Mouse (Mus musculus) MEL (cell line): Measurements from ENCODE around the gene Herc1. TPM values are rescaled to one million over a fixed set of nuclear protein-coding genes. Genes with fewer than 3 reads are reported as not detected.

Source experiments
- DNase-seq: peaks from one replicate; pipeline ENCODE4 v3.0.0; 2011; ENCODE audit warnings: low read depth, low spot score
- H3K27ac ChIP-seq: 2 replicates; pipeline ENCODE4 v1.5.1; 2012; ENCODE audit warnings: low read depth, mild to moderate bottlenecking, control low read depth, low read length, moderate library complexity; ENCODE audit not compliant: control insufficient read depth
- H3K27me3 ChIP-seq, 2 experiments: fragments of 150-350 bp in 1 of 2; sonication (generic) in 1 of 2; 2 replicates each; pipeline ENCODE4 v1.6.1; 2012; ENCODE audit warnings: low read length in 2 of 2, mild to moderate bottlenecking in 2 of 2, improper control_type of control experiment in 1 of 2, moderate library complexity in 1 of 2; ENCODE audit not compliant: insufficient read depth in 2 of 2, control insufficient read depth in 1 of 2
- H3K36me3 ChIP-seq, 2 experiments: 2 replicates each; pipeline ENCODE4 v1.6.1; 2012 to 2014; ENCODE audit warnings: low read length in 2 of 2, improper control_type of control experiment in 1 of 2, inconsistent platforms in 1 of 2, mild to moderate bottlenecking in 1 of 2; ENCODE audit not compliant: insufficient read depth in 2 of 2, control insufficient read depth in 1 of 2
- H3K4me1 ChIP-seq, 2 experiments: fragments of 150-350 bp in 1 of 2; sonication (generic) in 1 of 2; 2 replicates each; pipeline ENCODE4 v1.6.1; 2012; ENCODE audit warnings: low read length in 2 of 2, improper control_type of control experiment in 1 of 2, mild to moderate bottlenecking in 1 of 2; ENCODE audit not compliant: insufficient read depth in 2 of 2, control insufficient read depth in 1 of 2
- H3K4me3 ChIP-seq, 2 experiments: fragments of 150-350 bp in 1 of 2; sonication (generic) in 1 of 2; 2 replicates each; pipeline ENCODE4 v1.5.1; 2012; ENCODE audit warnings: low read depth in 2 of 2, low read length in 2 of 2, mild to moderate bottlenecking in 2 of 2, moderate library complexity in 2 of 2, control low read depth in 1 of 2, improper control_type of control experiment in 1 of 2; ENCODE audit not compliant: control insufficient read depth in 1 of 2, insufficient read depth in 1 of 2
- H3K79me2 ChIP-seq: 2 replicates; pipeline ENCODE4 v1.6.1; 2012; ENCODE audit warnings: mild to moderate bottlenecking, low read length, moderate library complexity; ENCODE audit not compliant: control insufficient read depth, poor library complexity, insufficient read depth
- H3K9ac ChIP-seq: 2 replicates; pipeline ENCODE4 v1.6.1; 2012; ENCODE audit warnings: low read depth, mild to moderate bottlenecking, control low read depth, low read length, moderate library complexity; ENCODE audit not compliant: control insufficient read depth, poor library complexity, severe bottlenecking
- H3K9me3 ChIP-seq: fragments of 150-350 bp; sonication (generic); replicated peaks from 2 replicates; pipeline ENCODE4 v1.6.1; 2012; ENCODE audit warnings: mild to moderate bottlenecking, low read length, improper control_type of control experiment, moderate library complexity; ENCODE audit not compliant: insufficient read depth
- BHLHE40 ChIP-seq: IDR thresholded peaks from 2 replicates; pipeline ENCODE4 v1.6.1; 2012; ENCODE audit warnings: low read depth, mild to moderate bottlenecking, inconsistent platforms, low read length, improper control_type of control experiment, borderline replicate concordance
- CHD1 ChIP-seq: IDR thresholded peaks from 2 replicates; pipeline ENCODE4 v1.6.1; 2012; ENCODE audit warnings: low read depth, mild to moderate bottlenecking, inconsistent platforms, low read length, improper control_type of control experiment
- CHD2 ChIP-seq: IDR thresholded peaks from 2 replicates; pipeline ENCODE4 v1.6.1; 2011; ENCODE audit warnings: low read length, improper control_type of control experiment
- EP300 ChIP-seq, 2 experiments: IDR thresholded peaks; 2 replicates each; pipeline ENCODE4 v1.6.1; 2011; ENCODE audit warnings: improper control_type of control experiment in 2 of 2, low read length in 2 of 2, low read depth in 1 of 2, mild to moderate bottlenecking in 1 of 2
- ETS1 ChIP-seq: IDR thresholded peaks from 2 replicates; pipeline ENCODE4 v1.6.1; 2012; ENCODE audit warnings: low read depth, mild to moderate bottlenecking, inconsistent platforms, low read length, improper control_type of control experiment, moderate library complexity
- GATA1 ChIP-seq: IDR thresholded peaks from 2 replicates; pipeline ENCODE4 v1.6.1; 2011; ENCODE audit warnings: low read depth, low read length, improper control_type of control experiment
- JUND ChIP-seq: IDR thresholded peaks from 2 replicates; pipeline ENCODE4 v1.6.1; 2011; ENCODE audit warnings: low read depth, mild to moderate bottlenecking, improper control_type of control experiment, low read length
- MAFK ChIP-seq: IDR thresholded peaks from 2 replicates; pipeline ENCODE4 v1.6.1; 2011; ENCODE audit warnings: low read depth, mild to moderate bottlenecking, low read length, improper control_type of control experiment, borderline replicate concordance
- MAZ ChIP-seq: IDR thresholded peaks from 2 replicates; pipeline ENCODE4 v1.6.1; 2012; ENCODE audit warnings: low read depth, mild to moderate bottlenecking, inconsistent platforms, low read length, improper control_type of control experiment
- MEF2A ChIP-seq: IDR thresholded peaks from 2 replicates; pipeline ENCODE4 v1.6.1; 2014; ENCODE audit warnings: low read depth, mild to moderate bottlenecking, inconsistent platforms, low read length, improper control_type of control experiment; ENCODE audit not compliant: poor library complexity, insufficient replicate concordance, severe bottlenecking; ENCODE audit errors: extremely low read depth
- MXI1 ChIP-seq: IDR thresholded peaks from 2 replicates; pipeline ENCODE4 v1.6.1; 2011; ENCODE audit warnings: mild to moderate bottlenecking, low read depth, low read length, improper control_type of control experiment
- NELFE ChIP-seq: IDR thresholded peaks from 2 replicates; pipeline ENCODE4 v1.6.1; 2011; ENCODE audit warnings: low read depth, low read length, improper control_type of control experiment
- POLR2AphosphoS2 ChIP-seq: IDR thresholded peaks from 2 replicates; pipeline ENCODE4 v1.6.1; 2011; ENCODE audit warnings: low read length, improper control_type of control experiment
- POLR2AphosphoS5 ChIP-seq: IDR thresholded peaks from 2 replicates; pipeline ENCODE4 v1.6.1; 2012; ENCODE audit warnings: low read depth, borderline replicate concordance, mild to moderate bottlenecking, inconsistent platforms, low read length, moderate library complexity, mixed read lengths
- RAD21 ChIP-seq: IDR thresholded peaks from 2 replicates; pipeline ENCODE4 v1.6.1; 2011; ENCODE audit warnings: mild to moderate bottlenecking, low read depth, low read length, improper control_type of control experiment
- RCOR1 ChIP-seq: IDR thresholded peaks from 2 replicates; pipeline ENCODE4 v1.6.1; 2012; ENCODE audit warnings: low read depth, mild to moderate bottlenecking, inconsistent platforms, low read length, improper control_type of control experiment
- SIN3A ChIP-seq: IDR thresholded peaks from 2 replicates; pipeline ENCODE4 v1.6.1; 2012; ENCODE audit warnings: low read length, improper control_type of control experiment, inconsistent platforms
- TAL1 ChIP-seq: IDR thresholded peaks from 2 replicates; pipeline ENCODE4 v1.6.1; 2012; ENCODE audit warnings: mild to moderate bottlenecking, inconsistent platforms, low read length, moderate library complexity, mixed read lengths
- TBP ChIP-seq: IDR thresholded peaks from 2 replicates; pipeline ENCODE4 v1.8.0; 2011; ENCODE audit warnings: low read depth, low read length, improper control_type of control experiment
- UBTF ChIP-seq: IDR thresholded peaks from 2 replicates; pipeline ENCODE4 v1.6.1; 2012; ENCODE audit warnings: low read depth, mild to moderate bottlenecking, inconsistent platforms, low read length, improper control_type of control experiment, moderate library complexity, borderline replicate concordance; ENCODE audit not compliant: insufficient read depth
- USF1 ChIP-seq: IDR thresholded peaks from 2 replicates; pipeline ENCODE4 v1.6.1; 2014; ENCODE audit warnings: low read depth, mild to moderate bottlenecking, inconsistent platforms, low read length, improper control_type of control experiment, moderate library complexity
- USF2 ChIP-seq, 2 experiments: IDR thresholded peaks; 2 replicates each; pipeline ENCODE4 v1.6.1; 2011 to 2012; ENCODE audit warnings: improper control_type of control experiment in 2 of 2, low read length in 2 of 2, borderline replicate concordance in 1 of 2, inconsistent platforms in 1 of 2, low read depth in 1 of 2, mild to moderate bottlenecking in 1 of 2; ENCODE audit not compliant: insufficient read depth in 1 of 2
- ZC3H11A ChIP-seq: IDR thresholded peaks from 2 replicates; pipeline ENCODE4 v1.6.1; 2012; ENCODE audit warnings: low read depth, mild to moderate bottlenecking, inconsistent platforms, low read length, improper control_type of control experiment
- ZKSCAN1 ChIP-seq: IDR thresholded peaks from 2 replicates; pipeline ENCODE4 v1.6.1; 2012; ENCODE audit warnings: low read depth, mild to moderate bottlenecking, inconsistent platforms, low read length, improper control_type of control experiment, moderate library complexity
- ZMIZ1 ChIP-seq: IDR thresholded peaks from 2 replicates; pipeline ENCODE4 v1.6.1; 2012; ENCODE audit warnings: low read depth, mild to moderate bottlenecking, inconsistent platforms, low read length, improper control_type of control experiment, moderate library complexity
- ZNF384 ChIP-seq: IDR thresholded peaks from 2 replicates; pipeline ENCODE4 v1.6.1; 2012; ENCODE audit warnings: low read depth, mild to moderate bottlenecking, inconsistent platforms, low read length, improper control_type of control experiment
- polyA plus RNA-seq, 2 experiments: library from polyadenylated mRNA; stranded (reverse) in 1 of 2; unstranded in 1 of 2; fragments of >175 nt in 1 of 2; fragments of >200 nt in 1 of 2; gene quantifications; 2 replicates each; pipeline versions ENCODE4 v1.2.1 to v1.2.4; 2012; ENCODE audit warnings: low replicate concordance in 2 of 2, low read depth in 1 of 2; ENCODE audit not compliant: insufficient read length in 2 of 2, insufficient read depth in 1 of 2, missing spikeins in 1 of 2
- total RNA-seq: library from RNA; depleted of rRNA; stranded (reverse); fragments of 300-350 nt; gene quantifications from 2 replicates; pipeline ENCODE4 v1.2.3, GENCODE M21; 2012

Herc1 gene
- total and polyA plus RNA-seq, 3 experiments: 22.7 to 28.8 (median 23.2) TPM

- H3K27ac ChIP-seq: peak overlapping the region; percentile 75
- no peaks in the 10 kb centered on the region for H3K9me3 ChIP-seq
- peaks cover 26 to 40% of the 10 kb centered on the region in 2 experiments for H3K4me1 ChIP-seq
- H3K27me3 ChIP-seq: no peaks in the 10 kb centered on the region
- H3K9ac ChIP-seq: peak overlapping the region; percentile 86
- peak; percentile 66 for DNase-seq
- peaks cover 1 to 41% of the 10 kb centered on the region in 2 experiments; a peak in 3 of 4 replicates for H3K36me3 ChIP-seq
- peaks cover 38% of the 10 kb centered on the region for H3K79me2 ChIP-seq
- peak overlapping the region; percentile 88 to 89 for H3K4me3 ChIP-seq
- TF ChIP-seq TBP (0 out of 2 replicates have a peak, but pooled peaks have one; percentile 12), ZC3H11A (no peak), ETS1 (0 out of 2 replicates have a peak, but pooled peaks have one; percentile 1), CHD2 (no peak), CHD1 (peak; percentile 11; the same call in 1 of the 2 replicates), ZMIZ1 (no peak), SIN3A (peak; percentile 49)
- TF ChIP-seq, all 39 proteins: peak for 4
Observed at GRCm38 (mm10) chr9:66350788-66351430, 659 bp downstream of the Herc1 start.

GRCm38 (mm10) chr9:66352704-66353103, 2.5 kb downstream of the Herc1 start:
- peak; percentile 30 for DNase-seq
- Histone ChIP-seq H3K36me3 (peaks cover 3 to 40% of the 10 kb centered on the region in 2 experiments), H3K79me2 (peaks cover 48% of the 10 kb centered on the region), H3K4me1 (peaks cover 20 to 36% of the 10 kb centered on the region in 2 experiments), H3K9ac (no peak overlapping the region; the same call in 1 of the 2 replicates), H3K4me3 (no peak overlapping the region), H3K9me3 (no peaks in the 10 kb centered on the region), H3K27me3 (no peaks in the 10 kb centered on the region), H3K27ac (peak overlapping the region; percentile 29; the same call in 1 of the 2 replicates)
- TF ChIP-seq ZC3H11A (no peak), USF2 (IDR thresholded peaks at IDR 0.05; ENCODE audit: borderline replicate concordance in 1 of 2, insufficient read depth in 1 of 2, low read depth in 1 of 2, low read length in 2 of 2) (no peak), RAD21 (no peak), EP300 (IDR thresholded peaks at IDR 0.05; ENCODE audit: low read depth in 1 of 2, low read length in 2 of 2) (no peak), ZKSCAN1 (no peak), JUND (no peak), POLR2AphosphoS5 (no peak), NELFE (no peak), RCOR1 (no peak), MXI1 (no peak), TAL1 (no peak), ZNF384 (peak; percentile 56; the same call in 1 of the 2 replicates), POLR2AphosphoS2 (no peak), SIN3A (0 out of 2 replicates have a peak, but pooled peaks have one; percentile 32), MEF2A (no peak), CHD2 (no peak), GATA1 (0 out of 2 replicates have a peak, but pooled peaks have one; percentile 14), MAFK (peak; percentile 64), USF1 (no peak), UBTF (no peak), BHLHE40 (no peak), MAZ (no peak)
